Mouse (Mus musculus) layer of hippocampus, postnatal 36 days (tissue): ENCODE results near the gene Morc3. TPM values are rescaled to one million over a fixed set of nuclear protein-coding genes. Genes with fewer than 3 reads are reported as not detected.

Experiments used
- DNase-seq, 2 experiments: peaks; one replicate each; pipeline ENCODE4 v3.0.0; 2022
- total RNA-seq, 2 experiments: library from RNA; stranded (reverse); gene quantifications; 2 replicates each; pipeline ENCODE4 v1.2.3; 2021

Morc3 gene
- total RNA-seq, 2 experiments from 2014 or later = 30.4 to 31.2 TPM

- no peak for DNase-seq
These were observed 52.3 kb downstream of the Morc3 start for GRCm38 (mm10) chr16:93884086-93884721.

GRCm38 (mm10) chr16:93884722-93885113, 52.8 kb downstream of the Morc3 start:
- DNase-seq = no peak

GRCm38 (mm10) chr16:93888481-93888880, 56.6 kb downstream of the Morc3 start:
- no peak for DNase-seq

GRCm38 (mm10) chr16:93890948-93891604, 59.2 kb downstream of the Morc3 start:
- DNase-seq = no peak

GRCm38 (mm10) chr16:93893285-93893684, 61.4 kb downstream of the Morc3 start:
- no peak for DNase-seq

- DNase-seq = no peak
These were observed 71.1 kb downstream of the Morc3 start for GRCm38 (mm10) chr16:93903027-93903426.

- DNase-seq = peak; percentile 53 to 65
These were observed 74.5 kb downstream of the Morc3 start for GRCm38 (mm10) chr16:93906156-93907014.

GRCm38 (mm10) chr16:93907761-93908160, 75.8 kb downstream of the Morc3 start:
- DNase-seq = no peak

GRCm38 (mm10) chr16:93908196-93908595, 76.3 kb downstream of the Morc3 start:
- no peak for DNase-seq

GRCm38 (mm10) chr16:93909936-93910335, 78.0 kb downstream of the Morc3 start:
- no peak for DNase-seq

- no peak for DNase-seq
These were observed 79.1 kb downstream of the Morc3 start for GRCm38 (mm10) chr16:93910735-93911665.

GRCm38 (mm10) chr16:93912158-93912557, 80.2 kb downstream of the Morc3 start:
- DNase-seq = no peak

GRCm38 (mm10) chr16:93912808-93913207, 80.9 kb downstream of the Morc3 start:
- no peak for DNase-seq

- DNase-seq = no peak
These were observed 82.1 kb downstream of the Morc3 start for GRCm38 (mm10) chr16:93913881-93914576.

- no peak for DNase-seq
These were observed 83.5 kb downstream of the Morc3 start for GRCm38 (mm10) chr16:93915338-93915849.

GRCm38 (mm10) chr16:93917712-93918678, 86.1 kb downstream of the Morc3 start:
- peak; percentile 73 to 81 for DNase-seq

GRCm38 (mm10) chr16:93918679-93919060, 86.7 kb downstream of the Morc3 start:
- DNase-seq = no peak

- no peak for DNase-seq
These were observed 87.3 kb downstream of the Morc3 start for GRCm38 (mm10) chr16:93919189-93919588.

- no peak for DNase-seq
These were observed 88.8 kb downstream of the Morc3 start for GRCm38 (mm10) chr16:93920673-93921072.

- DNase-seq = no peak
These were observed 91.0 kb downstream of the Morc3 start for GRCm38 (mm10) chr16:93922835-93923389.
